Mouse (Mus musculus) monocyte, adult 2 months (primary cell): Measurements from ENCODE around the gene Glud1.

ENCODE experiments used
- DNase-seq, 2 experiments: peaks; one replicate each; pipeline ENCODE4 v3.0.0; 2022; ENCODE audit warnings: low spot score in 2 of 2, low read depth in 1 of 2

Glud1 gene

GRCm38 (mm10) chr14:34310234-34310965 lies at the start of gene Glud1, which contains the start of gene Shld2:
Gene Glud1, plus strand, starts transcription at chr14:34310727.
Gene Shld2, minus strand, starts transcription at chr14:34310493.
- DNase-seq: peak; percentile 89 to 92

DNA sequence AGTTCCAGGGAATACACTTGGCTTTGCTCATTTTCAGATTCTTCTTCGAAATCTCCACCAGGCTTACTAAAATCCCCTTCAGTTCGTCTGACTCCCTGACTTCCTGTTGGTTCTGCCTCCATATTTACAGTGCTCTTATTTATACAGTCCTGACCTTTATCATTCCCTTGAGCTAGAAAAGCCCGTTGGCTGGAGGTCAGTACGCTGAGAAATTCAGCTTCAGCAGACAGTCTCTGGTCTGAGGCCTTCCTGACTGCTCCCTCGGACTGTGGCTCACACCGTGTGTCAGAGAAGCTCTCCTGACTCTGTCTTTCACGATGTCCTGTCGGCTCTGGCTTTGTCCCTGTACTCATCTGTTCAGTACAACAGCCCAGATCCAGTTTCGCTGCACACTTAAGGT lies 42.5 kb upstream of the Glud1 start:
- no peak for DNase-seq

GRCm38 (mm10) chr14:34273280-34273679 lies 37.2 kb upstream of the Glud1 start:
- DNase-seq: no peak

DNA sequence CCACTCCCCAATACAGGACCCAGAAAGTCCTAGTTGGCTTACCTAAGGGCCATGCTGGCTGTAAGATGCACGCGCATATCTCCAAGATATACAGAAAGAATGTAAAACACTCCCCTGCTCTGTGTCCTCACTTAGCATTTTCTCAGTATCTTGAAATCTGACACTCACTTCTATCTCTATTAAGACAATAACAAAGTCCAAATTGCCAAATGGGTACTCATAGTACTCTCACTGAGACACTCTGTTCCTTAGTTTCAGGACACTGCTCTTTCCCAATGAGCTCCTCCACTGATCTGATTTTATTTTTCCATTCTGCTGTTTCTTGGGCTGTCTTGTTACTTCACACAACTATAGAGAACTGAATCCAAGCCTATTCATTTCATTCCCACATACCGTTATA lies 36.4 kb upstream of the Glud1 start:
- DNase-seq: no peak

- no peak for DNase-seq
Measured at GRCm38 (mm10) chr14:34275225-34275624, 35.3 kb upstream of the Glud1 start.

DNA sequence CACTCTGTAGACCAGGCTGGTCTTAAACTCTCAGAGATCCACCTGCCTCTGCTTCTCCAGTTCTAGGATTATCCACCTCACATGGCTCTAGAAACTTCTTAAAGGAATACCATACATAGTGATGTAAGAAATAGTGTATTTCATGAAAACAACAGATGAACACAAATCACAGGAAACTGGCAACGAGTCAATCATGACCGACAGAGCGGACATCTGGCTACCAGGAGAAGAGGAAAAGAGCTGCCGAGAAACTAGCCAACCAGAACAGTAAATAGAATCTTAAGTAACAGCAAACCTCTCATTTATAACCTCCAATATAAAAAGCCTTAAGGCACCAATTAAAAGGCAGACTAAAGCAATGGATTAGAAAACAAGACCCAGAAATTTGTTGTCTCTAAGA lies 30.8 kb upstream of the Glud1 start:
- DNase-seq: no peak

- no peak for DNase-seq
Measured at GRCm38 (mm10) chr14:34280798-34281197, 29.7 kb upstream of the Glud1 start.

- DNase-seq: no peak
Measured at GRCm38 (mm10) chr14:34281736-34282269, 28.7 kb upstream of the Glud1 start.

DNA sequence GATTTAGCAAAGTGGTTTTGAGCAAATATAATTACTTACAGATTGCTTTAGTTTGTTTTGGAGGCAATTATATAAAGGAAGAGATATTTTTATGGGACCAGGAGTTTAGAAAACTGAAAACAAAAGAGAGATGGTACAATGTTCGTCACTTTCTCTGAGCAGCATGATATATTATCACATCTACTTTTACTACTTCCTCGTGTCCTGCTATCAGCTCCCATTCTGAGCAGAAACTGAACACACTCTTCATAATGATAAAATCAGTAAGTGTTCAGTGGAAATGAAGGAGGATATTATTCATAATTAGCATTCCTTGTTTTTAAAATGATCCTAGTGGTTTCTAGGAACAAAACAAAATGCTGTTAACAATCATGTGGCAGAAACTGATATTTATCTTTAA lies 22.1 kb upstream of the Glud1 start:
- no peak for DNase-seq

DNA sequence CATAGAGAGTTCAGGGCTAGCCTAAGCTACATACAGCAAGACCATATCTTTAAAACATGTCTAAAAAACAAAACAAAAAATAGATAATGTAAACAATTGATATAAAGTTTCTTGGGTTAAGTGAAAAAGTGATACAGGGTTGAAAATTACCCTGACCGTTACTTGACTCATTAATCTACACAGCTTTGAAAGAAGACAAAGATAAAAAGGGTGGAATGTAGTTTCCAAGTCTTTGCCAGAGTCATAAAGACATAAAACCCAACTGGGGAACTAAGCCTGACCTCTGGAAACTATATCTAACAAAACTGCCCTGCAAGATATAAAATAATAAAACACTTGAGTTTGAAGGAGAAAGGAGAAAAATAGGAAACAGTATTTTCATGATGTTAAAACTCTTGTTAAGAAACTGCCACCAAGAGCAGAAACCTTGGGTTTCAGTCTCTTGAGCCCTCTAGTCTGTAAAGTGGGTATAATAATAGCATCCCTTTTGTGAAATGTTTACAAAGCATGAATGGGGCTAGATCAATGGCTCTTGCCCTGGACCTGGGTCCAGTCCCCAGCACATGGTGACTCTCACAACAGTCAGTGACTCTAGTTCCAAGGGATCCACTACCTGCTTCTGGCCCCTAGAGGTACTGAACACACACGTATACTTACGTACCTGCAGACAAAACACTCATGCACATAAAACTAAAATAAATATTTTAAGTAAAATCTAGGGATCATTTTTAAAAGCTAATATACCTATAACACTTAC lies 21.1 kb upstream of the Glud1 start:
- no peak for DNase-seq

DNA sequence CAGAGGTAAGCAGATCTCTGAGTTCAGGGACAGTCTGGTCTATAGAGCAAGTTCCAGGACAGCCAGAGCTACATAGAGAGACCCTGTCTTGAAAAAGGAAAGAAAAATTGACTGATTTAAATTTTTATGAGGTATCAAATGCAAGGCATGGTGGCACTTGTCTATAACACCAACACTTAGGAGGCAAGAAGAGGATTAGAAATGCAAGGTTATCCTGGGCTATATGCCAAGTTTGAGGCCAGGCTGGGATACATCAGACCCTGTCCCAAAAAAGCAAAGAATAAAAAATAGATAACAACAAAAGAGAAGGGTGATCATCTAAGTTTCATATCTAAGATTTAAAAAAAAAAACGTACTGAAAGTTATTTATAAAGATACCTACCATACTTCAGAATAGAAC lies 20.3 kb upstream of the Glud1 start:
- no peak for DNase-seq

DNA sequence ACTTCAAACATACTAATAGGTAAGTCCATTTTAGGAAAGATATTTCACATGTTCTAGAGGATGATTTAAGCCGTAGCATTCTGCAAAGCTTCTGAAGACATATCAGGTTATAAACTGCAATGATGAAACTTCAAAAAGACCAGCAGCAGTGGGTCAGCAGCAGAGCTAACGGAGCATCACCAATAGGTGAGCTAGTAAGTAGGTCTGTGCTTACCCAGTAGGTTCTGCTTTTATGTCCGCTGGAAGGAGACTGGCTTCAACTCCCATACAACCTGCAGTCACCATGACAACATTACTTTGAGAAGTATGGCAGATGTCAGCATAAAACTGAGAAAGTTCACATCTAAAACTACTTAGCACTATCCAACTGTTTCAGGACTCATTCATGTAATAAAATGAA lies 16.9 kb upstream of the Glud1 start:
- DNase-seq: no peak

GRCm38 (mm10) chr14:34296350-34296749 lies 14.2 kb upstream of the Glud1 start:
- peak; percentile 39 to 52 for DNase-seq

DNA sequence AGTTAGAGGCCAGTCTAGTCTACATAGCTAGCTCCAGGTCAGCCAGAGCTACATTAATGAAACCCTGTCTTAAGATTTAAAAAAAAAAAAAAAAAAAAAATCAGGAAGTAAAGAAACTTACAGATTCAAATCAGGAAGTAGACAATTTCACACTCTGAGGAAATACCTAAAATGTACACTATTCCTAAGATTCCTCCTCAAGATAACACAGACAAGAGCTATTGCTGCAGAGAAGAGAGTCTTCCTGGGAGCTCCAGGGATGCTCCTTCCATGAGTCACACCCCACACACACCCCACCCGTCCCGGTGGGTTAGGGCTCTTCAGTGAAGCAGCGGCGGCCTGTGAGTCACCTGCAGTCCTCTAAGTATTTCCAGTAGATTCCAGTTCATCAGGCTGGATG lies 13.5 kb upstream of the Glud1 start:
- no peak for DNase-seq

GRCm38 (mm10) chr14:34297634-34298033 lies 12.9 kb upstream of the Glud1 start:
- no peak for DNase-seq

DNA sequence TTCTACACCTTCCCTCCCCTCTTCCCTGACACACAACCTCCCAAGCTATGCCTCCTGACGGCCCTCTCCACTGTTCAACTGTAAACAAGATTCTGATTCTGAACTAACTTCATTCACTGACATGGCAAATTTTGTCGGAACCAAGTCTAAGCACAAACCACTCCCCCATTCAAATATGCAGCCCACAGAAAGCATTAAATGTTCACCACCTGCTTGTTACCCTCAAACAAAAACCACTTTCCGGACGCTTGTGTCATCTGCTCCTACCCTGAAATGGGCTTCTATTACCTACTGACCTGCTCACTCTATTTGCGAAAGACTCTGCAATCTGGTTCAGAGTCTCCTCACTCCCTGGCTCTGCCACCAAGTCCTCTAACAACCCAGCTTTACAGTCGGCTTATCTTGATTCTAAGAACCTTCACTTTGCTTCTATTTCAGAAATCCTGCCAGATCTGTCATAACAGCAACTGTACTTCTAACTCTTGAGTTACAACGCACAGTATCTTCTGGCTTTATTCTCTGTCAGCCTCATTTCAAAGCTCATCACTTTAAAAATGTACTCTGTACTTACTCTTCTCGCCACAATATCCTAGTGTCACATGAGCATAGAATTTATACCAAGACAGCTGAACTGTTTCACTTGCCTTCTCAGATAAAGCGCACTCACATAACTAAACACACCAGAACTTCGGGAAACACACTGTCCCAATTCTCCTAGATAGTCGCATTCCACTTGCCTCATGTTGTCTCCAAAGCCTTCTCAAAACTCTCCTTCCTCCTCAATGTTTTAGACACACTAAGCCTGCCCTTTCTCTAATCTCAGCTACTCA lies 11.4 kb upstream of the Glud1 start:
- no peak for DNase-seq

- DNase-seq: no peak
Measured at GRCm38 (mm10) chr14:34302681-34303242, 7.8 kb upstream of the Glud1 start.

GRCm38 (mm10) chr14:34303265-34303680 lies 7.3 kb upstream of the Glud1 start:
- DNase-seq: no peak

GRCm38 (mm10) chr14:34309266-34309665 lies 1.3 kb upstream of the Glud1 start:
- no peak for DNase-seq

DNA sequence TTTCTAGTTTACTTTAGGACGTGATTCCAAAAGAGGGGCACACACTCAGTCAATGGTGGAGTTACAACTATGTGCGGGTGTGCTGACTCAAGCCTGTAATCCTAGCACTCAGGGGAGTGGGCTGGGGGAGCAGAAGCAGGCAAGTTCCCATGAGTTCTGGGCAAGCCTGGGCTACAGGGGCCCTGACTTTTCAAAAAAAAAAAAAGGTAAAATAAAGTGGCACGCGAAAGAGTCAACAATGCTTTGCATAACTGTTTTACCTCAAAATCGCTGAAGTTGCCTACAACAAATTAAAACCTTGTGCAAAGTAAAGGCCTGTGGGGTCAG lies 657 bp upstream of the Glud1 start:
- DNase-seq: no peak

DNA sequence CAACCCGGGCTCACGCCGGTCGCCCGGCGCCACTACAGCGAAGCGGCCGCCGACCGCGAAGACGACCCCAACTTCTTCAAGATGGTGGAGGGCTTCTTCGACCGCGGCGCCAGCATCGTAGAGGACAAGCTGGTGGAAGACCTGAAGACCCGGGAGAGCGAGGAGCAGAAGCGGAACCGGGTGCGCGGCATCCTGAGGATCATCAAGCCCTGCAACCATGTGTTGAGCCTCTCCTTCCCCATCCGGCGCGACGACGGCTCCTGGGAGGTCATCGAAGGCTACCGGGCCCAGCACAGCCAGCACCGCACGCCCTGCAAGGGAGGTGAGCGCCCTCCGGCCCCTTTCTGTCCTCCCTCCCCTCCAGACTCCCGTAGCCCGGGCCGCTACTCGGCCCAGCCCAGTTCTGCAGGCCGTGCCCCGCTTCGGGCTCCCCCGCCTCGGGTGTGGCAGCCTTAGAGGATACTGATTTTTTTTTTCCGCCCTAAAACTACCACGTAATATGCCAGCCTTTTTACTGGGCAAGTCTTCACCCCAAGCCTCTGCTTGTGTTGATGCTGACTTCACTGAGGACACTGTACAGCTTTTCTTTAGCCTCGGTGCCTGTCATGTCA lies 599 bp downstream of the Glud1 start:
- DNase-seq: peak; percentile 14 to 34
